Mouse (Mus musculus): ENCODE results near the gene Rbm33.
A peak's percentile ranks its signal among the peaks of the same experiment; 100 is the strongest.

Gene Rbm33

GRCm38 (mm10) chr5:28316722-28317245 is at the start of gene Rbm33:
Gene Rbm33, plus strand, starts transcription at chr5:28317121.
- peak; percentile 96 for DNase-seq

GRCm38 (mm10) chr5:28267576-28267975 is 49.3 kb upstream of the Rbm33 start:
- no peak for DNase-seq

- DNase-seq = no peak
These were observed 47.4 kb upstream of the Rbm33 start for GRCm38 (mm10) chr5:28269469-28269991.

GRCm38 (mm10) chr5:28272836-28273235 is 44.1 kb upstream of the Rbm33 start:
- DNase-seq = no peak

- DNase-seq = no peak
These were observed 39.6 kb upstream of the Rbm33 start for GRCm38 (mm10) chr5:28277279-28277678.

GRCm38 (mm10) chr5:28289111-28289510 is 27.8 kb upstream of the Rbm33 start:
- DNase-seq = no peak

GRCm38 (mm10) chr5:28290630-28291029 is 26.3 kb upstream of the Rbm33 start:
- no peak for DNase-seq

- no peak for DNase-seq
These were observed 25.6 kb upstream of the Rbm33 start for GRCm38 (mm10) chr5:28291118-28291850.

GRCm38 (mm10) chr5:28292281-28292680 is 24.6 kb upstream of the Rbm33 start:
- no peak for DNase-seq

- peak; percentile 75 for DNase-seq
These were observed 22.9 kb upstream of the Rbm33 start for GRCm38 (mm10) chr5:28293990-28294389.

- no peak for DNase-seq
These were observed 18.8 kb upstream of the Rbm33 start for GRCm38 (mm10) chr5:28298161-28298560.

GRCm38 (mm10) chr5:28298693-28299092 is 18.2 kb upstream of the Rbm33 start:
- DNase-seq = no peak

GRCm38 (mm10) chr5:28299346-28299745 is 17.6 kb upstream of the Rbm33 start:
- DNase-seq = no peak

GRCm38 (mm10) chr5:28302671-28303070 is 14.2 kb upstream of the Rbm33 start:
- DNase-seq = no peak

GRCm38 (mm10) chr5:28304551-28304950 is 12.4 kb upstream of the Rbm33 start:
- no peak for DNase-seq

- DNase-seq = no peak
These were observed 1.4 kb upstream of the Rbm33 start for GRCm38 (mm10) chr5:28315526-28315925.

- no peak for DNase-seq
These were observed 685 bp upstream of the Rbm33 start for GRCm38 (mm10) chr5:28316151-28316721.

GRCm38 (mm10) chr5:28317253-28317916 is 464 bp downstream of the Rbm33 start:
- DNase-seq = no peak

- peak; percentile 6 for DNase-seq
These were observed 971 bp downstream of the Rbm33 start for GRCm38 (mm10) chr5:28317917-28318267.

- no peak for DNase-seq
These were observed 1.8 kb downstream of the Rbm33 start for GRCm38 (mm10) chr5:28318671-28319070.

GRCm38 (mm10) chr5:28321769-28322168 is 4.8 kb downstream of the Rbm33 start:
- DNase-seq = no peak

- DNase-seq = no peak
These were observed 5.3 kb downstream of the Rbm33 start for GRCm38 (mm10) chr5:28322189-28322588.

- DNase-seq = no peak
These were observed 6.9 kb downstream of the Rbm33 start for GRCm38 (mm10) chr5:28323822-28324221.

- DNase-seq = no peak
These were observed 7.5 kb downstream of the Rbm33 start for GRCm38 (mm10) chr5:28324457-28324856.
